Mouse (Mus musculus): ENCODE data around the gene Aqp6.

DNA sequence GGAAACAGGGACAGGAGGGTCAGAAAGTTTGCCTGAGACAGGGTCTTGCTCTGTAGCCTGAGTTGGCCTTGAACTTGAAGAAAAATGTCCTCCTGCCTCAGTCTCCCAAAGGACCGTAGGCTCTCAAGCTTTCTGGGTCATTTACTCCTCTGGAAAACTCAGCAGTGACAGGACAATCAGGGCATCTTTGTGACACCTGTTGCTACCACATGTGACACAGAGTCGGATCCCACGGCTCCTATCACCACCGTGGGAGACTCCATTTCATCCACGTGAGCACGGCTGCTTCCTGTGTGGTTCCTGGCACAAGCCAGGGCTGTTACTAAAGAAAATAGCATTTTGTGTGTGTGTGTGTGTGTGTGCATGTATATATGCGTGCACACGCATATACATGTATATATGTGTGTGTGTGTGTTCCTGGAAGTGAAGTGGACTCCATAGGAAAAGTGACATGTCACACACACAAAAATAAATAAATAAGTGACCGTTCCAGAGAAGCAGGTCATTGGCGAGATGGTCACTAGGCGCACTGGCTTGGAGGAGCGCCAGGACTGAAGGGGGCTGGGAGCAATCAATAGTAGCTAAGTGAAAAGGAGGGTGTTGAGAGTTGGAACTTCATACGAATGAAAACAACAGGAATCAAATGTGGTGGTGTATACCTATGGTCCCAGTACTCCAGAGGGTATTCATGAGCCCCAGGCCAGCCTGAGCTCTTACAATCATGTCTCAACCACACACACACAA is 7.4 kb downstream of the Aqp6 start:
- TF ChIP-seq POLR2A (IDR thresholded peaks at IDR 0.05; ENCODE audit: extremely low read depth, insufficient read depth, low read length) (no peak), CTCF (IDR thresholded peaks at IDR 0.05; ENCODE audit: low read depth, low read length) (no peak)

Measured in liver, adult 2 months (tissue).